Mouse (Mus musculus) liver, embryonic 14.5 days (tissue): ENCODE data around the gene Sytl3. TPM values are rescaled to one million over a fixed set of nuclear protein-coding genes. Genes with fewer than 3 reads are reported as not detected.
"Not testable (repeated sequence)": the region's sequence is repeated elsewhere in the genome, so short reads cannot be mapped to it uniquely, and the experiment has no call there.

Source experiments
- ATAC-seq: fragments of 200-750 bp; cut with Nextera tagmentation; 2 replicates; pipeline ENCODE4 v1.8.0; 2017; ENCODE audit warnings: moderate number of reproducible peaks, mild to moderate bottlenecking, moderate library complexity; ENCODE audit not compliant: insufficient read depth
- DNase-seq, 3 experiments: peaks; one replicate each; pipeline ENCODE4 v3.0.0-alpha.2; 2012 to 2013; ENCODE audit warnings: low read depth in 3 of 3, low spot score in 3 of 3
- H3K27ac ChIP-seq: fragments of 300-500 bp; sonication (generic); 2 replicates; pipeline ENCODE4 v1.5.1; 2014; ENCODE audit warnings: moderate library complexity, mild to moderate bottlenecking, control low read depth, inconsistent platforms
- H3K27me3 ChIP-seq: fragments of 300-500 bp; sonication (generic); 2 replicates; pipeline ENCODE4 v1.6.1; 2014; ENCODE audit warnings: mild to moderate bottlenecking, low read length, moderate library complexity; ENCODE audit not compliant: control insufficient read depth, insufficient read depth
- H3K36me3 ChIP-seq: fragments of 300-500 bp; sonication (generic); replicated peaks from 2 replicates; pipeline ENCODE4 v1.6.1; 2014; ENCODE audit warnings: low read depth; ENCODE audit not compliant: control insufficient read depth, insufficient read depth
- H3K4me1 ChIP-seq, 2 experiments: fragments of 200-500 bp in 1 of 2; fragments of 300-500 bp in 1 of 2; sonication (generic) in 1 of 2; replicated peaks; 2 replicates each; pipeline ENCODE4 v1.6.1; 2012 to 2014; ENCODE audit warnings: antibody characterized with exemption in 1 of 2, inconsistent platforms in 1 of 2, low read length in 1 of 2; ENCODE audit not compliant: control insufficient read depth in 2 of 2, insufficient read depth in 2 of 2
- H3K4me2 ChIP-seq: fragments of 300-500 bp; sonication (generic); 2 replicates; pipeline ENCODE4 v1.6.1; 2014; ENCODE audit warnings: low read depth, mild to moderate bottlenecking, control low read depth, moderate library complexity
- H3K4me3 ChIP-seq, 2 experiments: fragments of 200-500 bp in 1 of 2; fragments of 300-500 bp in 1 of 2; sonication (generic) in 1 of 2; 2 replicates each; pipeline ENCODE4 v1.5.1; 2012 to 2014; ENCODE audit warnings: low read depth in 2 of 2, low read length in 2 of 2, mild to moderate bottlenecking in 2 of 2, control low read depth in 1 of 2, inconsistent platforms in 1 of 2, moderate library complexity in 1 of 2; ENCODE audit not compliant: insufficient read depth in 1 of 2
- H3K9ac ChIP-seq: fragments of 300-500 bp; sonication (generic); replicated peaks from 2 replicates; pipeline ENCODE4 v1.6.1; 2014; ENCODE audit warnings: mild to moderate bottlenecking, control low read depth, moderate library complexity
- H3K9me3 ChIP-seq: fragments of 300-500 bp; sonication (generic); 2 replicates; pipeline ENCODE4 v1.6.1; 2016; ENCODE audit warnings: low read length, mixed read lengths; ENCODE audit not compliant: control insufficient read depth
- CTCF ChIP-seq: IDR thresholded peaks from 2 replicates; pipeline ENCODE4 v1.5.1; 2016; ENCODE audit warnings: antibody characterized with exemption, low read depth, control low read depth
- EP300 ChIP-seq: IDR thresholded peaks from 2 replicates; pipeline ENCODE4 v1.6.1; 2016; ENCODE audit warnings: antibody characterized with exemption, low read depth
- WGBS: fragments of 180-500 bp; shearing (Covaris S2); extraction: QIAGEN DNeasy Blood & Tissue Kit; methylation state at CpG from one replicate; pipeline ENCODE4 v1.1.7; 2014; ENCODE audit not compliant: insufficient replicate concordance; 5-methylcytosine and 5-hydroxymethylcytosine counted together
- polyA plus RNA-seq, 2 experiments: library from polyadenylated mRNA; depleted of rRNA in 1 of 2; stranded (reverse) in 1 of 2; unstranded in 1 of 2; fragments of >200 nt; fragmentation: Nextera tagmentation in 1 of 2; extraction: Ambion mirVana in 1 of 2; gene quantifications; 2 replicates each; pipeline versions ENCODE4 v1.2.1 to v1.2.3; 2012 to 2014

Gene Sytl3
- polyA plus RNA-seq, 2 experiments = 0.06 TPM; not detected in 1

DNA sequence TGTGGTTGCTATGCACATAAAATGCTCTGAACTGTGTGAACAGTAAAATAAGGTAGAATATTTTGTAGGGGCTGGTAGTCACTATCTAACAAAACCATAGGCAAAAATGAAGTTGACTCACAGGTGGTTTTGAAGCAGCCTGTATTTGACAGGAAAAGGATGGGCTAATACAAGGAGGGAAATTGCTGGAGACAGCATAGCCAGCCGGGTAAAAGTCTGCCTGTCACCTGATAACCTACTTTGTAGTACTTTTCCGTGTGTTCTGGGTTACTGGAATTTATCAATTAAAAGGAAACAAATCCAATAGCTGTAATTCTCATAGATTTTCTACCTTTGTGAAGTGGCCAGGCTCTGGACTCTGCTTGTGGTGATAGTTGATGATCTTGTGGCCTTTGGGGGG lies 54.6 kb downstream of the Sytl3 start:
- H3K4me1 ChIP-seq, DNase-seq, H3K27ac ChIP-seq, H3K4me3 ChIP-seq, ATAC-seq, H3K9ac ChIP-seq, H3K9me3 ChIP-seq, H3K36me3 ChIP-seq, H3K27me3 ChIP-seq, H3K4me2 ChIP-seq: not testable (repeated sequence)
- 46% methylated on average over 2 of the region's 2 CpGs for WGBS

- H3K4me1 ChIP-seq, H3K4me2 ChIP-seq, H3K9ac ChIP-seq, H3K36me3 ChIP-seq, H3K4me3 ChIP-seq, H3K27ac ChIP-seq, ATAC-seq, H3K9me3 ChIP-seq, DNase-seq, H3K27me3 ChIP-seq: not testable (repeated sequence)
- WGBS = 64% methylated on average over 8 of the region's 8 CpGs
These were observed 55.1 kb downstream of the Sytl3 start for GRCm38 (mm10) chr17:6713944-6714343.

DNA sequence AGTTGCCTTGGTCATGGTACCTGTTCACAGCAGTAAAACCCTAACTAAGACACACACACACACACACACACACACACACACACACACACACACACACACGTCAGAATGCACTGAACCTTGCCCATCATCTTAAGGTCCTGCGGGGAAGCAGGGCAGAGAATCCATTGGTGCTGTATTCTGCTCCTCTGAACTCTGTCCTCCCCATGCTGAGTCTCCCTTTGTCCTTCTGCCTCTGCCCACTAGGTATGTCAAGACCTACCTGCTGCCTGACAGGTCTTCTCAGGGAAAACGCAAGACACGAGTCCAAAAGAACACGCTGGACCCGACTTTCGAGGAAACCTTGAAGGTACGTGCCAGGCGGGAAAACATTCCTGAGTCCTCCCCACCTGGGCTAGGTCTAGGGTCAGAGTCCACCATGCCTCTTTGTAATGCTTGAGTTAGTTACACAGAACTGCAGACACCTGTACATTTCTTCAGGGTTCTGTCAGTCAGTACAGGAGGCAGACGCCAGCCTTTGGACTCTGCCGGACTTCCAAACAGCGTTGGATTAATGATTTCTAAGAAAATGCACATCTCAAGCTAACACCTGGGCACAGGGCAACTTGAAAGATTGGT lies 69.2 kb downstream of the Sytl3 start:
- ATAC-seq = no peak

DNA sequence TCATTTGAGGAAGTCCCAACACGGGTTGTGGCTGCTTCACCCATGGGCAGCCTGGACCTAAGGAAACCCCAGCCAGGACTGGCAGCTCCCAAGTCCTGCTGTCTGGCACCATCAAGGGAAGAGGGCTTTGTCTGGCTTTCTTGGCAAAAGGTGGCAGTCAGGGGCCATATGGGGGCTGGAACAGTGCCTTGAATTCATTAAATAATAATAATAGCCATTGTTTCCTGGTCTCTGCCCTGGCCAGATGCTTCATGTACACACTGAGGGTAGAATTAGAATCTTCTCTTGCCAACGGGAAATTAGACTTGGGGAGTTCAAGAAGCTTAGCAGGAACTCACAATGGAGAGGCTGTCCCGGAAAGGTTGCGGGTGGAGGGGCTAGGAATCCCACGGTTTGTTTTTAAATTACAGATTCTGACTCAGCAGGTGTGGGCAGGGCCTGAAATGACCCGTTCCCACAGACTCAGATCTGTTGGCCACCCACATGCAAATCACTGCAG lies 70.4 kb downstream of the Sytl3 start:
- H3K27ac ChIP-seq = no peak overlapping the region
- ATAC-seq = no peak
- H3K9me3 ChIP-seq = no peaks in the 10 kb centered on the region
- H3K36me3 ChIP-seq = no peaks in the 10 kb centered on the region
- H3K4me1 ChIP-seq = no peaks in the 10 kb centered on the region
- no peak for DNase-seq
- no peak overlapping the region for H3K9ac ChIP-seq
- H3K27me3 ChIP-seq = no peaks in the 10 kb centered on the region
- WGBS = 21% methylated on average over 6 of the region's 6 CpGs
- TF ChIP-seq CTCF (no peak), EP300 (no peak)
- no peak overlapping the region for H3K4me2 ChIP-seq
- H3K4me3 ChIP-seq = no peak overlapping the region

More for the DNA sequence above, 69.2 kb downstream of the Sytl3 start:
- 80% methylated on average over 12 of the region's 12 CpGs for WGBS
- DNase-seq = no peak
- Histone ChIP-seq H3K9ac (no peak overlapping the region), H3K36me3 (no peaks in the 10 kb centered on the region), H3K27ac (no peak overlapping the region), H3K27me3 (no peaks in the 10 kb centered on the region), H3K4me2 (no peak overlapping the region), H3K4me3 (no peak overlapping the region), H3K9me3 (no peaks in the 10 kb centered on the region), H3K4me1 (no peaks in the 10 kb centered on the region)
- TF ChIP-seq EP300 (no peak), CTCF (no peak)

GRCm38 (mm10) chr17:6731132-6731531 lies 72.2 kb downstream of the Sytl3 start:
- DNase-seq (no peak), ATAC-seq (0 out of 2 replicates have a peak, but pooled peaks have one; percentile 33)
- H3K4me1 ChIP-seq = no peaks in the 10 kb centered on the region
- no peaks in the 10 kb centered on the region for H3K36me3 ChIP-seq
- no peaks in the 10 kb centered on the region for H3K9me3 ChIP-seq
- no peak overlapping the region for H3K9ac ChIP-seq
- WGBS = 47% methylated on average over 8 of the region's 8 CpGs
- TF ChIP-seq EP300 (no peak), CTCF (no peak)
- no peak overlapping the region for H3K27ac ChIP-seq
- H3K4me2 ChIP-seq = no peak overlapping the region
- H3K27me3 ChIP-seq = no peaks in the 10 kb centered on the region
- H3K4me3 ChIP-seq = no peak overlapping the region
